Mouse (Mus musculus) c-Kit-positive CD71-positive TER-119-negative erythroid progenitor cells, embryonic 14.5 days (primary cell): ENCODE results near the gene Tsx.
"Not testable (repeated sequence)": the region's sequence is repeated elsewhere in the genome, so short reads cannot be mapped to it uniquely, and the experiment has no call there.

ENCODE experiments used
- DNase-seq: peaks from one replicate; pipeline ENCODE4 v3.0.0-alpha.2; 2013; ENCODE audit warnings: low read depth

Gene Tsx

GRCm38 (mm10) chrX:103414167-103414566, at the start of gene Tsx:
Tsx (plus strand) TSS chrX:103414467.
- no peak for DNase-seq

- no peak for DNase-seq
Observed at GRCm38 (mm10) chrX:103366201-103366600, 48.1 kb upstream of the Tsx start.

GRCm38 (mm10) chrX:103368650-103369049, 45.6 kb upstream of the Tsx start:
- no peak for DNase-seq

- DNase-seq: no peak
Observed at GRCm38 (mm10) chrX:103371221-103371620, 43.0 kb upstream of the Tsx start.

GRCm38 (mm10) chrX:103371627-103372026, 42.6 kb upstream of the Tsx start:
- DNase-seq: peak; percentile 6

- DNase-seq: no peak
Observed at GRCm38 (mm10) chrX:103374250-103374649, 40.0 kb upstream of the Tsx start.

- DNase-seq: no peak
Observed at GRCm38 (mm10) chrX:103384528-103384927, 29.7 kb upstream of the Tsx start.

GRCm38 (mm10) chrX:103388131-103388530, 26.1 kb upstream of the Tsx start:
- DNase-seq: no peak

- no peak for DNase-seq
Observed at GRCm38 (mm10) chrX:103393841-103394240, 20.4 kb upstream of the Tsx start.

GRCm38 (mm10) chrX:103405021-103405420, 9.2 kb upstream of the Tsx start:
- peak; percentile 1 for DNase-seq

GRCm38 (mm10) chrX:103421710-103422109, 7.4 kb downstream of the Tsx start, which contains the start of gene Gm26992:
Gm26992 (plus strand) TSS chrX:103422010.
- no peak for DNase-seq

- DNase-seq: no peak
Observed at GRCm38 (mm10) chrX:103427677-103428076, 13.4 kb downstream of the Tsx start.

- DNase-seq: no peak
Observed at GRCm38 (mm10) chrX:103432293-103432692, 18.0 kb downstream of the Tsx start.

GRCm38 (mm10) chrX:103438023-103438422, 23.8 kb downstream of the Tsx start:
- no peak for DNase-seq

- peak; percentile 39 for DNase-seq
Observed at GRCm38 (mm10) chrX:103440803-103441202, 26.5 kb downstream of the Tsx start.

- peak; percentile 49 for DNase-seq
Observed at GRCm38 (mm10) chrX:103443755-103444154, 29.5 kb downstream of the Tsx start.

GRCm38 (mm10) chrX:103447539-103448169, 33.4 kb downstream of the Tsx start:
- peak; percentile 36 for DNase-seq

- DNase-seq: not testable (repeated sequence)
Observed at GRCm38 (mm10) chrX:103448429-103448828, 34.2 kb downstream of the Tsx start.

GRCm38 (mm10) chrX:103448943-103449722, 34.9 kb downstream of the Tsx start:
- DNase-seq: not testable (repeated sequence)

- no peak for DNase-seq
Observed at GRCm38 (mm10) chrX:103452815-103453214, 38.5 kb downstream of the Tsx start.

GRCm38 (mm10) chrX:103460056-103460455, 45.8 kb downstream of the Tsx start:
- DNase-seq: no peak

GRCm38 (mm10) chrX:103468998-103469397, 54.7 kb downstream of the Tsx start:
- no peak for DNase-seq

GRCm38 (mm10) chrX:103472346-103472745, 58.1 kb downstream of the Tsx start:
- no peak for DNase-seq
